Mouse (Mus musculus): ENCODE results near the gene Kcnh2.

- TF ChIP-seq CTCF (conservative IDR thresholded peaks at IDR 0.05; ENCODE audit: insufficient read depth, insufficient read length, low read depth, low read length) (no peak), POLR2A (IDR thresholded peaks at IDR 0.05; ENCODE audit: low read depth, low read length) (no peak)
Observed at GRCm38 (mm10) chr5:24364061-24364460, 12.7 kb upstream of the Kcnh2 start.

Measured in kidney, adult 2 months (tissue).